Mouse (Mus musculus): ENCODE measurements around the gene Xpnpep3.

Gene Xpnpep3

GRCm38 (mm10) chr15:81482966-81483365, 83.0 kb downstream of the Xpnpep3 start:
- DNase-seq, result no peak

- no peak for DNase-seq
Observed at GRCm38 (mm10) chr15:81483691-81484090, 83.8 kb downstream of the Xpnpep3 start.

GRCm38 (mm10) chr15:81485483-81485882, 85.5 kb downstream of the Xpnpep3 start:
- no peak for DNase-seq

- DNase-seq, result no peak
Observed at GRCm38 (mm10) chr15:81503466-81503865, 103.5 kb downstream of the Xpnpep3 start.

- DNase-seq, result no peak
Observed at GRCm38 (mm10) chr15:81503995-81504394, 104.1 kb downstream of the Xpnpep3 start.

All from cerebellum, postnatal 10 days (tissue).